Mouse (Mus musculus): Measurements from ENCODE around the gene Kif18b.
A peak's percentile ranks its signal among the peaks of the same experiment; 100 is the strongest.

Kif18b gene

GRCm38 (mm10) chr11:102937529-102938182 is 12.7 kb upstream of the Kif18b start:
- no peak for DNase-seq (ENCODE audit: low read depth, low spot score)

GRCm38 (mm10) chr11:102936272-102936671 is 11.3 kb upstream of the Kif18b start:
- no peak for DNase-seq (ENCODE audit: low read depth, low spot score)

- no peak for DNase-seq (ENCODE audit: low read depth, low spot score)
Observed at GRCm38 (mm10) chr11:102930672-102931071, 5.7 kb upstream of the Kif18b start.

GRCm38 (mm10) chr11:102925351-102925717 is 410 bp upstream of the Kif18b start:
- DNase-seq (ENCODE audit: low read depth, low spot score), result no peak

- DNase-seq (ENCODE audit: low read depth, low spot score), result no peak
Observed at GRCm38 (mm10) chr11:102921491-102921890, 3.4 kb downstream of the Kif18b start.

- no peak for DNase-seq (ENCODE audit: low read depth, low spot score)
Observed at GRCm38 (mm10) chr11:102918077-102918476, 6.8 kb downstream of the Kif18b start.

GRCm38 (mm10) chr11:102915380-102915779 is 9.5 kb downstream of the Kif18b start:
- DNase-seq (ENCODE audit: low read depth, low spot score), result no peak

GRCm38 (mm10) chr11:102911376-102911775 is 13.5 kb downstream of the Kif18b start:
- DNase-seq (ENCODE audit: low read depth, low spot score), result no peak

- no peak for DNase-seq (ENCODE audit: low read depth, low spot score)
Observed at GRCm38 (mm10) chr11:102903654-102904053, 21.3 kb downstream of the Kif18b start.

GRCm38 (mm10) chr11:102902107-102902506 is 22.8 kb downstream of the Kif18b start:
- DNase-seq (ENCODE audit: low read depth, low spot score), result no peak

GRCm38 (mm10) chr11:102901199-102901598 is 23.7 kb downstream of the Kif18b start:
- no peak for DNase-seq (ENCODE audit: low read depth, low spot score)

GRCm38 (mm10) chr11:102900763-102901162 is 24.2 kb downstream of the Kif18b start, which contains the start of gene Gfap:
Gene Gfap (minus strand): TSS chr11:102900912.
- DNase-seq (ENCODE audit: low read depth, low spot score), result peak; percentile 75

GRCm38 (mm10) chr11:102898408-102898807 is 26.5 kb downstream of the Kif18b start:
- no peak for DNase-seq (ENCODE audit: low read depth, low spot score)

GRCm38 (mm10) chr11:102896641-102897040 is 28.3 kb downstream of the Kif18b start:
- no peak for DNase-seq (ENCODE audit: low read depth, low spot score)

GRCm38 (mm10) chr11:102895779-102896178 is 29.1 kb downstream of the Kif18b start:
- no peak for DNase-seq (ENCODE audit: low read depth, low spot score)

GRCm38 (mm10) chr11:102894716-102895115 is 30.2 kb downstream of the Kif18b start:
- no peak for DNase-seq (ENCODE audit: low read depth, low spot score)

- DNase-seq (ENCODE audit: low read depth, low spot score), result peak; percentile 55
Observed at GRCm38 (mm10) chr11:102893015-102893651, 31.8 kb downstream of the Kif18b start.

- no peak for DNase-seq (ENCODE audit: low read depth, low spot score)
Observed at GRCm38 (mm10) chr11:102890096-102890495, 34.8 kb downstream of the Kif18b start.

- DNase-seq (ENCODE audit: low read depth, low spot score), result no peak
Observed at GRCm38 (mm10) chr11:102888135-102888534, 36.8 kb downstream of the Kif18b start.

GRCm38 (mm10) chr11:102887433-102887832 is 37.5 kb downstream of the Kif18b start:
- DNase-seq (ENCODE audit: low read depth, low spot score), result no peak

GRCm38 (mm10) chr11:102884616-102885219 is 40.2 kb downstream of the Kif18b start, which contains the start of gene Fam187a:
Gene Fam187a (plus strand): TSS chr11:102885169.
- no peak for DNase-seq (ENCODE audit: low read depth, low spot score)

GRCm38 (mm10) chr11:102881314-102882198 is 43.4 kb downstream of the Kif18b start:
- no peak for DNase-seq (ENCODE audit: low read depth, low spot score)

Measured in embryo, embryonic 11.5 days (tissue).